Mouse (Mus musculus): ENCODE data around the gene Hoxc8.
A peak's percentile ranks its signal among the peaks of the same experiment; 100 is the strongest.

Gene Hoxc8

GRCm38 (mm10) chr15:102965003-102965891 lies 25.2 kb upstream of the Hoxc8 start:
- DNase-seq (ENCODE audit: low spot score) = no peak

GRCm38 (mm10) chr15:102965892-102966775 lies 24.3 kb upstream of the Hoxc8 start:
- DNase-seq (ENCODE audit: low spot score) = peak; percentile 80

GRCm38 (mm10) chr15:102966776-102967311 lies 23.6 kb upstream of the Hoxc8 start, which contains the start of gene Hoxc10:
Hoxc10 (plus strand) TSS chr15:102966796.
- DNase-seq (ENCODE audit: low spot score) = no peak

- no peak for DNase-seq (ENCODE audit: low spot score)
These were observed 23.2 kb upstream of the Hoxc8 start, which contains the start of gene Hoxc5 for GRCm38 (mm10) chr15:102967312-102967510. Hoxc5 (plus strand) TSS chr15:102967443.

GRCm38 (mm10) chr15:102967511-102968397 lies 22.7 kb upstream of the Hoxc8 start:
- DNase-seq (ENCODE audit: low spot score) = no peak

GRCm38 (mm10) chr15:102969296-102969695 lies 21.1 kb upstream of the Hoxc8 start:
- DNase-seq (ENCODE audit: low spot score) = no peak

GRCm38 (mm10) chr15:102970740-102971139 lies 19.7 kb upstream of the Hoxc8 start:
- DNase-seq (ENCODE audit: low spot score) = no peak

GRCm38 (mm10) chr15:102972254-102972653 lies 18.2 kb upstream of the Hoxc8 start:
- no peak for DNase-seq (ENCODE audit: low spot score)

- no peak for DNase-seq (ENCODE audit: low spot score)
These were observed 17.7 kb upstream of the Hoxc8 start for GRCm38 (mm10) chr15:102972753-102973152.

GRCm38 (mm10) chr15:102975034-102975433 lies 15.4 kb upstream of the Hoxc8 start:
- DNase-seq (ENCODE audit: low spot score) = no peak

- peak; percentile 33 for DNase-seq (ENCODE audit: low spot score)
These were observed 14.7 kb upstream of the Hoxc8 start for GRCm38 (mm10) chr15:102975688-102976111.

- DNase-seq (ENCODE audit: low spot score) = no peak
These were observed 14.2 kb upstream of the Hoxc8 start, which contains the start of gene Hoxc9 for GRCm38 (mm10) chr15:102976171-102976570. Hoxc9 (plus strand) TSS chr15:102976439.

GRCm38 (mm10) chr15:102976631-102977422 lies 13.6 kb upstream of the Hoxc8 start:
- DNase-seq (ENCODE audit: low spot score) = peak; percentile 39

GRCm38 (mm10) chr15:102977423-102977974 lies 12.9 kb upstream of the Hoxc8 start:
- no peak for DNase-seq (ENCODE audit: low spot score)

GRCm38 (mm10) chr15:102978615-102979515 lies 11.5 kb upstream of the Hoxc8 start:
- no peak for DNase-seq (ENCODE audit: low spot score)

GRCm38 (mm10) chr15:102979936-102980335 lies 10.5 kb upstream of the Hoxc8 start:
- no peak for DNase-seq (ENCODE audit: low spot score)

GRCm38 (mm10) chr15:102980352-102980751 lies 10.1 kb upstream of the Hoxc8 start:
- DNase-seq (ENCODE audit: low spot score) = no peak

- no peak for DNase-seq (ENCODE audit: low spot score)
These were observed 9.5 kb upstream of the Hoxc8 start for GRCm38 (mm10) chr15:102980912-102981311.
